Mouse (Mus musculus): Measurements from ENCODE around the gene Lgr6.

Gene Lgr6

DNA sequence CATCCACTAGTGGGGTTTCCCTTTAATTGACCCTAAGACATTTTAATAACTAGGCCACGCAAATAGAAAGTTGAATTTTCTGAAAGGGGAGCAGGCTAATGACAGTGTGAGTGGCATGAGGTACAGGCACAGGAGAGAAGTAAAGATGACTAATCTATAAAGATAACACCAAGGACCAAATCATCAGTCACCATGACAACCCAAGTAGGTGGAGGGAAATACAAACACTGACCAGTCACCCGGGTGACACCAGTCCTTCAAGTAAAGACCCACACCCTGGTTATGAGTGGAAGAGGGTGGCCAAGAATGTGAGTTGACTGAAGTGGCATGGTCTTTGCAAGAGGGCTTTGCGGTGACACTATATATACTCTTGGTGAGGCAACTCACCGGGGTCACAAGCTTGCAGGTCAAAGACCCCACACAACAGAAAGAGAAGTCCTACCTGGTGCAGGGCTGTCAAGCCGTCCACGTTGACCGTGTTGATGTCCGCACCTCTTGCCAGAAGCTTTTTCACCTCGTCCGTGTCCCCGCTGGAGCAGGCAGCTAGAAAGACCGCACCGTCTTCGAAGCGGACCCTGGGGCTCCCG lies 149.9 kb downstream of the Lgr6 start:
- no peak for DNase-seq (ENCODE audit: low spot score)

DNA sequence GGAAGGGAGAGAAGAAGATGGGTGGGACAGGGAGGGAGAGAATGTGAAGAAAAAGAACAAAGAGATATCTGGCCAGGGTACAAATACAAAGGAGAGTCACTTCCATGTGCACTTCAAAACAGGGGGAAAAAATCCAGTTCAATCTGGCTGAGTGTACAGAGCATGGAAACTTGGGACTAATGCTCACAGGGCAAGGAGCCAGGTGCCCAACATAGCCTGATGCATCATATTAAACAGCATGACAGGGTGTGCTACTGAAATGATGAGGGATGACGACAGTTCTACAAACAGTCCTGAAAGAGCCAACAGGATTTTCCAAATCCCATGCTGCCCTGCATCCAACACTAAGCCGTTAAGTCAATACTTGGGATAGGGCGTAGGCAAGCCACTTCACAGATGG lies 155.1 kb downstream of the Lgr6 start:
- DNase-seq (ENCODE audit: low spot score), result no peak

DNA sequence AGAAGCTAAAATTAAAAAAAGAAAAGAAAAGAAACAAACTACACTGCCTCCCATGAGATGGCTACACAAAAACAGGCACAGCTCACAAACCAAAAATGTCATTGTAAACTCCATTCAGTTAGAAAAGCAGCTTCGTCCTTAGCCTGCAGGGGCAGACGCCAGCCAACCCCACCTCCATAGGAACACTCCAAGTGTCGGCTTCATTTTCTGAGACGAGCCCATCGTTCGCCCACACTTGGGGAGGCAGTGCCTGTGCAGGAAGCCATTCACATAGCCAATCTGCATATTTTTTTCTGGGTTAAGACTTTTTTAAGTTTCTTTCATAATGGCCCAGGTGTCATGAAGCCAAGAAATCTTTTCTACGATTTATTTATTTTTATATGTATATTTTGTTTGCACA lies 157.5 kb downstream of the Lgr6 start:
- DNase-seq (ENCODE audit: low spot score), result no peak

DNA sequence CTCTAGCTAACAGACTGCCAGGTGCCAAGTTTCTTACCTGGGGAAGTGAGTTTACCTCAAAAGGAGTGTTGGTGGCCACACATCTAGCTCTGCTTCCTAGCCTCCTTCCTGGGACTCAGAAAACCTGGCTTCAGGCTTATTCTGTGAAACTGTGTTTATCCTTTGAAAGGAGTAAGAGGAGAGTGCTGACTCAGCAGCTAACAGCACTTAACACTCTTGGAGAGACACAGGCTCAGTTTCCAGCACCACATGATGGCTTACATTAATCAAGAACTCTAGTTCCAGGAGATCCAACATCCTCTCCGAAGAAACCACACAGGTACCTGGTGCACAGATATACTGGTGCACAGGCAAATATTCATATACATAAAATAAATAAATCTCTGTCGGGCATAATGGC lies 162.2 kb downstream of the Lgr6 start:
- DNase-seq (ENCODE audit: low spot score), result no peak

DNA sequence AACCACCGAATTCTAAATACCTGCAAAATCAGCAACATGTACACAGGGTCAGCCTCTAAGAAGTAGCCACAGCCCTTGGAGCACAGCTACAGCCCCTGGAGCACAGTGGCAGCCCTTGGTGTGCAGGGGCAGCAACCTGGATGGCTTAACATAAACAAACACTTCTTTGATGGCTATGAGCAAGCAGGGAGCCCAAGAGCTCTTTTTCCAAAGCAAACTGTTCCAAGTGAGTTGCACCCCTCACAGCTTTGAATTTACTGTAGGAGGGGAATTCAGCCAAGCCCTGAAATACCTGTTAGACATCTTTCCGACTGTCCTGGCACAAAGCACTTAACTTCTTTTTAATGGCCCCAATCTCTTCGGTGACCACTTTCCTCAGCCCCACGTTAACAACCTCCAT lies 164.2 kb downstream of the Lgr6 start:
- no peak for DNase-seq (ENCODE audit: low spot score)

DNA sequence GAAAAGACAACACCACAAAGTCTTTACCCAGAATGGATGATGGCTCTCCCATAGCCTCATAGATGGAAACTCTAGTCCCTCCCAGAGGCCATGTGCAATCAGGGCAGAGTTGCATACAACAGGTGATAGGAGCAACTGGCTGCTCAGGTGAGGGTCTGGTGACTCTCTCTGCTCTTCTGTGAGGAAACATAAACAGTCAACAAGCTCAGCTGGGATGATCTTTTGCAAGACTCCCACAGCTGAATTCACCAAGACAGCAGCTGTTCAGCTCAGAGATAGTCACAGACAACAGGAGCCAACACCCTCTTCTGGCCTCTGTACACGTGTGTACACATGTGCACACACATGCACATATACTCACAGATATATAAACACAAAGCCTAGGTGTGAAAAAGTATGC lies 166.8 kb downstream of the Lgr6 start:
- DNase-seq (ENCODE audit: low spot score), result no peak

DNA sequence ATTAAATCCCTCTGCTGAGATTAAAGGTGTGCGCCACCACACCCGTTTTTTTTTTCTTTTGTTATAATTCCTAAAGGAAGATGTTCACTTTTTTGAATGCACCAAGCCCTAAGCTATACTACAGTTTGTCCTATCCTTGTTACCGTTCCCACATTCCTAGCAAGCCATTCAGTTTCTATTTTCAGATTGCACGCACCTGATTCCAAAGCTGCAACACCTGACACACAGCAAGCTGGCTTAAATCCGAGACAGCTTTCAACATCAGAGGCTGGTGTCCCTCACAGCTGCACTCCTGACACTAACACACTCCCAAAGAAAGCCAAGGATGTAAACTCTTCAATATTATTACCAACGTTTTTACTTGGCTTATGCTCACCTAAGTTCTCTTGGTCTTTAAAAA lies 168.7 kb downstream of the Lgr6 start:
- no peak for DNase-seq (ENCODE audit: low spot score)
